Mouse (Mus musculus): Measurements from ENCODE around the gene Anapc2.
"Not testable (repeated sequence)": the region's sequence is repeated elsewhere in the genome, so short reads cannot be mapped to it uniquely, and the experiment has no call there.

Anapc2 gene

DNA sequence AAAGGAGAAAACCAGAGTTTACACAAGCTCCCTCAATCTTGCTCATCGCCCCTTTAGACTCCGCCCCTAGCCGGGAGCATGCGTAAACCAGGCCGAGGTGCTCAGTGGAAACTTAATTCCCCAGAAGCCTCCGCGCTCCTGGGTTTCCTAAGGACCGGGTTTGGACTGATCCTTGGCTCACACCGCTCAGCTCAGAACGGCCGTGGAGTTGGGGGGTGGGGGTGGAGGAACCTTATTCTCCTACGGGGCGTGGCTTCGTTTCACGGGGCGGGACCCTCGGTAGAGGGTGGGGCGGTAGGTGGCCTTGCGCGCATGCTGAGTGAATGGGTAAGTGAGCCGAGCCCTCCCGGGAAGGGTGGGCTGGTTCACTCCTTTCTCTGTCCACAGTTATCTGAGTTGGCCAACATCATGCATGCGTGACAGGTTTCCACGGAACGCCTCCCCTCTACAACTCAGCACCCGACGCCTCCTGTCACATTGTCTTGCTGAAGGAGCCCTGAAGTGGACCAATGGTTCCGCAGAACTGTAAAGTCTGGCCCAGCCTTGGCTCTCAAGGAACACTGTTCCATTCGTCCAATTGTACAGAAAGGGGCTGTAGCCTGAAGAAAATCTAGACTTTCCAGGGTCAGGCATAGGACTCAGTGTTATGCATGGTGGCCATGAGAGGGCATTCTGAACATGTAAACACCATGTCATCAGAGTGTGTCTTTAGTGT, 31.4 kb upstream of the Anapc2 start:
- DNase-seq (ENCODE audit: low spot score), result peak; percentile 68

DNA sequence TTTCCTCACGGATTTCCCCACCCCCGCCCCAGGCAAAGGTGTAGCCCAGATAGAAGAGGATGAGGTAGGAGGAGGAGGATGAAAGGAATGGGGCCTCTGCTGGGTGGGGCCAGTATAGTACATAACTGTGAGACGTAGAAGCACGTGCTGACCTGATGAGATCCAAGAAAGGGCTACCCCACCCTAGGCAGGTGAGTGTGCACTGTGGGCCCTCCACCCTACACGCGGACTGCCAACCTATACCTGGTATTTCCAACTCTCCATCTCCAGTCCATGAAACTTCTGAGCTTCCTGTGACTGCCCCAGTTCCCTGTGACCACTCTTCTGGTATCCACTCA, 30.9 kb upstream of the Anapc2 start:
- no peak for DNase-seq (ENCODE audit: low spot score)

DNA sequence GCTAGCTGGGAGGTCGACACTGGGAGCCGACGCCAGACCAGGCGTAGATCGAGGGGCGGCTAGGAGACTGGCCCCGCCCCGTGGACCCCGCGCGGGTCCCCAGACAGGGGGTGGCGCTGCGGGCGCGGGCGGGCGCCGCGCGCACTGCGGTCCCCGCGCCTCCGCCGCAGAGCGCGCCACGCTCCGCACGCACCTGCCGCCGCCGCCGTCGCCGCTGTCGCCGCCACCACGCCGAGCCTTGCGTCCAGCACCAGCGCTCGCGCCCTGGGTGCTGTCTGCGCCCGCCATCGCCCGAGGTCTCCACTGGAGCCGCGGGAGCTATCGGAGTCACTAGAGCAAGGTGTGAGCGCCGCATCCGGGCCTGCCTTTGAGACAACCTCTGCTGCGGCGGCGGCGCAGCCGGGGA, 30.2 kb upstream of the Anapc2 start, which contains the start of the genes Rnf208 and Cysrt1:
Gene Rnf208, plus strand, starts transcription at position 155 of the 406 bp plus-strand sequence.
Gene Cysrt1, minus strand, starts transcription at position 352 of the 406 bp plus-strand sequence.
- no peak for DNase-seq (ENCODE audit: low spot score)

DNA sequence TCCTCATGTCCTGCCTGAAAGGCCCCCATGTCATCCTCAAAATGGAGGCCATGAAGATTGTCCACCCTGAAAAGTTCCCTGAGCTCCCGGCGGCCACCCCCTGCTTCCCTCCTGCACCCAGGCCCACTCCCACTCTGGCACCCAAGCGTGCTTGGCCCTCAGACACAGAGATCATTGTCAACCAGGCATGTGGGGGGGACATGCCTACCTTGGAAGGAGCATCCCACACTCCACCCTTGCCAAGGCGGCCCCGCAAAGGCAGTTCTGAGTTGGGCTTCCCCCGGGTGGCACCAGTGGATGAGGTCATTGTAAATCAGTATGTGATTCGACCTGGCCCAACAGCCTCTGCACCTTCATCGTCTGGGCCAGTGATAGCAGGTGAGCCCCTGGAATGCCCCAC, 28.9 kb upstream of the Anapc2 start:
- no peak for DNase-seq (ENCODE audit: low spot score)

DNA sequence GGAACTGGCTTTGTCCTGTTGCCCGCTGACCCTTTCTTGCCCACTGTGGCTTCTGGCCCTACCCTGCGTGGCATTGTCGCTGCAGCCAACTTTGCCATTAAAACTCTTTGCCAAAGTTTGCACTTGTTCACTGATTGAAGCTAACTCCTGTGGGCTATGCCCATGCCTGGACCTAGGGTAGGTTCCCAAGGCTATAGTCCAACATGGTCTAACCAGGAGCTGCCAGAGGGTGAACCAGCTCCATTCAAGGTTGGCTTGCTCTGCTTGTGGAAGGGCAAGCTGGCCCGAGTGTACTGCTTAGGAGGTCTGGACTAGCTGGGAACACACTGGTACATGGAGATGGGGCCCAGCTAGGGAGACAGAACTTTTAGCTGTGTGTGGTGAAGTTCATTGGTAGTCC, 28.1 kb upstream of the Anapc2 start:
- no peak for DNase-seq (ENCODE audit: low spot score)

DNA sequence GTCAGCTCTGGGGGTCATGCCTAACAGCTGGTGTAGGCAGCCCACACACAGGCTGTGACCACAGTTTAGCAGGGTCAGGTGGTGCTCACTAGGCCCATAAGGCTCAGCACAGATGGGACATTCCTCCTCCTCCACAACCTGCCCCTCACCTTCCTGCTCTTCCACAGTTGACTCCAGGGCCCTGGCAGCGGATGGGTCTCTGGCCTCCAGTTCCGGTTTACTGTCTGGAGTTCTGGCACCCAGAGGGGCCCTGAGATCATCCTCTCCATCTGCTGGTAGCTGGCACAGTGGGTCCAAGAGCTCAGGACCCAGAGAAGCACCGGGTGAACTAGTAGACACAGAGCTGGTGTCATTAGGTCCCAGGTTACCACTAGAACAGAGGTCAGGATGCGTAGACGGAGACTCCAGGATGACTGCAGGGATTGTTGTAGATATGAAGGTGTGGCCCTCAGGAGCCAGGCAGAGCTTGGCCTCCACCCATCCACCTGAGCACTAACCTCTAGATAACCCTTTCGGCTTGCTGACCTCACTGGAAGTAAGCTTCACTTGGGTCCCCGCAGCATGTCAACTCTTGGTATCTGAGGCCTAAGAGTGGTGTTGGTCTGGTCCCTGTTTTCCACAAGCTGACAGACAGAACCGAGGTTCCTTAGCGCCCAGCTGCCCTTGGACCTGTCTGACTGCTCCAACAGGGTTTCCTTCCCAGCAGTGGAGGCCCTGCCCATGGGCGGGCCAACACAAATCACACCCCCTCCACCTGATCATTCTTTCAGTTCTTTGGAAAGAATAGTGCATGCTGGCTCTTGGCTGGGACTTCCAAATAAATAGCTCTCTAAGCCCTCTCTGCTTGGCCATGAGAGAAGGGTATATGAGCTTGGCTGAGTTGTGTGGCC, 25.9 kb upstream of the Anapc2 start, which contains the start of gene AL732309.1:
Gene AL732309.1, minus strand, starts transcription at position 681 of the 890 bp plus-strand sequence.
- no peak for DNase-seq (ENCODE audit: low spot score)

DNA sequence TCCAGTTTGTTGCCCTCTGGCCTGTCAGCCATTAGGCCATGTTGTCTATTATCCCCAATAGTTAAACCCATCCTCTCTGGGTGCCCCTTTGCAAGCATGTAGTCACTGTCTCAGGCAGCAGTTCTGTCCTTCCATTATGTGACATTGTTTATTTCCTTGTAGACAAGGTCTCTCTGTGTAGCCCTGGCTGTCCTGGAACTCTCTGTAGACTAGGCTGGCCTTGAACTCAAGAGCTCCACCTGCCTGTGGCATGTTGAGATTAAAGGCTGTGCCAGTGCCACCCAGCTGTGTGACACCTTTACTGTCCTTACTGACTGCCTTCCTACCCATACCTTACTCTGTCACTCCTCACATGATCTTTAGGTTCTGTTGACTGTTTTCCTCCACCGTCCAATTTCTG, 19.9 kb upstream of the Anapc2 start:
- DNase-seq (ENCODE audit: low spot score), result no peak

DNA sequence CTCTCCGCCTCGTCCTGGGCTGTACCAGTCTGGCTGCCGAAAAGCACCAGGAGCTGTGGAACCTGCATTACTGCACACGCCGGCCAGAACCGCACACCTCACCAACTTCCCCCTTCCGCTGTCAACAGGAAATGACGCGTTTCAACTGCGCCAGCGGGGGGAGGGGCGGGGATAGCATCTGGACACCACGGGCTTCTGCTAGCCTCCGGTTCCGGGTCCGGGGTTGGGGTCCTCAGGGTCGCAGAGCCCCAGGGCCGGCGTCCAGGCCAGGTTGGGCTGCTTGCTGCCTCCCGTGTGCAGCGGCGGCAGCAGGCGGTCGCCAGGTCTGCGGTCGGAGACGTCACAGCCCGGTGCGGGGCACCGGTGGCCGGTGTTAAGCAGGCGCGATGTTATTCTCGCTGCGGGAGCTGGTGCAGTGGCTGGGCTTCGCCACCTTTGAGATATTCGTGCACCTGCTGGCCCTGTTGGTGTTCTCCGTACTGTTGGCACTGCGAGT, 16.9 kb upstream of the Anapc2 start, which contains the start of gene Tmem203:
Gene Tmem203, plus strand, starts transcription at position 156 of the 496 bp plus-strand sequence.
- DNase-seq (ENCODE audit: low spot score), result peak; percentile 68

DNA sequence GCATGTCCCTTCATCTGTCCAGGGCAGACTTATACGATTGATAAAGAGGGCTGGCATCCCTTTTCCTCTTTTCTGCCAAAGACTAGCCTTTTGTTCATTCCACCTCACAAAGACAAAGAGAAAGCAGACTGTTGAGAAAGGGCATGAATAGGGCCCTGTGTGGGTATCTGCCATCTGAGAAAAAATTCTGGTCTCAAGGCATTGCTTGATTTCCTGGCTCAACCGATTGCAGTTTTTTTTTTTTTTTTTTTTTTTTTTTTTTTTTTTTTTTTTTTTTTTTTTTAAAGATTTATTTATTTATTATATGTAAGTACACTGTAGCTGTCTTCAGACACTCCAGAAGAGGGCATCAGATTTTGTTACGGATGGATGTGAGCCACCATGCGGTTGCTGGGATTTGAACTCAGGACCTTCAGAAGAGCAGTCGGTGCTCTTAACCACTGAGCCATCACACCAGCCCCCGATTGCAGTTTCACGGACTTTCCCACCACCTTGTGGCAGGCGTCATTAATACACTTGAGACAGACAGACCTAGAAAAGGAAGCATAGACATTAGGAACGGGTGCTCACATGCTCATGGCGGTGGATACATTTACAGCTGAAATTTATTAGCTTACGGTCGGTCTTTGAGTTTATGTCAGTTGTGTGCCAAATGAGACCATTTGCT, 15.7 kb upstream of the Anapc2 start:
- DNase-seq (ENCODE audit: low spot score), result not testable (repeated sequence)

DNA sequence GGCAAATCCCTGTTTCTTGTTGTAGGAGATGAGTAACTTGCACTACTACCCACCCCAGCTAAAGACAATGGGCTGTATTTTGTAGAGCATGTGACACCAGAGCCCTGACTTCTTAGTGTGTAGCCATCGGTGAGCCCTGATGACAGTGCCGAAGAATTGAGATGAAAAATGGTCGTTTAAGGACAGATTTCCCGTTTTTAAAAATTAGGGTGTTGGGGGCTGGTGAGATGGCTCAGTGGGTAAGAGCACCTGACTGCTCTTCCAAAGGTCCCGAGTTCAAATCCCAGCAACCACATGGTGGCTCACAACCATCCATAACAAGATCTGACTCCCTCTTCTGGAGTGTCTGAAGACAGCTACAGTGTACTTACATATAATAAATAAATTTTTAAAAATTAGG, 15.0 kb upstream of the Anapc2 start:
- DNase-seq (ENCODE audit: low spot score), result not testable (repeated sequence)

DNA sequence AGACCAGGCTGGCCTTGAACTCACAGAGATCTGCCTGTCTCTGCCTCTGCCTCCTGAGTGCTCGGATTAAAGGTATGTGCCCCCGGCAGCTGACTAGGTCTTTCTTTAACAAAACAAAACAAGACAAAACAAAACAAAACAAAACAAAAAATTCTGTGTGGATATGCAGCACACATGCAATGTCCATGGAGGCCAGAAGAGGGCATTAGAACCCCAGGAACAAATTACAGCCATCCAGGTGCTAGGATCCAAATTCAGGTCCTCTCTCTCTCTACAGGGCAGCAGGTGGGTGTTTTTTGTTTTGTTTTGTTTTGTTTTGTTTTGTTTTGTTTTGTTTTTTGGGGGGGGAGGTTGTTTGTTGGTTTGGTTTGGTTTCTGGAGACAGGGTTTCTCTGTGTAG, 13.4 kb upstream of the Anapc2 start:
- no peak for DNase-seq (ENCODE audit: low spot score)

DNA sequence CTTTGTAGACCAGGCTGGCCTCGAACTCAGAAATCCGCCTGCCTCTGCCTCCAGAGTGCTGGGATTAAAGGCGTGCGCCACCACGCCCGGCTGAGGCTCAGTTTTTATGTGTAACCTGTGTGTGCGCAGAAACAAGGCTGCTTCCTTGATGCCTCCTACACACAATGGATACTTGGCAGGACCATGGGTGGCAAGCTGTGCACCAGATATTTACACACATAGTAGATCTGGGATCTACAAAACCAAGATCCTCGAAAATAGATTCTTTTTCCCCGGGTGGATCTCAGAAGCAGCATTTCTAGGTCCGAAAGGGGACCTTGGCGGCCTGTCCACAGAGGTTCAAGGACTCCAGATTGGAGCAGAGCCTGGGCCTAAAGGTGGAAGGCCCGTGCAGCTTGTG, 10.4 kb upstream of the Anapc2 start:
- no peak for DNase-seq (ENCODE audit: low spot score)

DNA sequence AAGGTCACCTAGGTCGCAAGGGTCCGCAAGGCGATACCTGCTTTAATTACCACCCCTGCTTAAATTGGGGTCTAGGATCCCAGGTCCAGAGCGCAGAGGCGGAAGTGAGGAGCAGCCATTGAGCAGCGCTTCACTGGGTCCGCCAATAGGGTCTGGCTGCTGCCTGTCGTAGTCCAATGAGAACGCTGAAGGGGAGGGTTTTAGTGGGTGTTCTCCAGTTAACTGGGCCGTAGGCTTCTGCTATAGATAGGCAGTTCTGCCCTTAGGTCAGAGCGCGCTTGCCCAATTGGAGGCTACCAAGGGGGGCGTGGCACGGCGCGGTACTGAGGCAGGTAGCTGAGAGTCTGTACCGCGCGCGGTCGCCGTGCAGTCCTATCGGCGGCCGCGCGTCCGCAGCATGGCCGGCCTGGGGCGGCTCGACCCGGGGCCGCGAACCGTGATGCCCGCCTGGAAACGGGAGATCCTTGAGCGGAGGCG, 9.9 kb upstream of the Anapc2 start, which contains the start of gene Tprn:
Gene Tprn, plus strand, starts transcription at position 328 of the 477 bp plus-strand sequence.
- DNase-seq (ENCODE audit: low spot score), result peak; percentile 95

DNA sequence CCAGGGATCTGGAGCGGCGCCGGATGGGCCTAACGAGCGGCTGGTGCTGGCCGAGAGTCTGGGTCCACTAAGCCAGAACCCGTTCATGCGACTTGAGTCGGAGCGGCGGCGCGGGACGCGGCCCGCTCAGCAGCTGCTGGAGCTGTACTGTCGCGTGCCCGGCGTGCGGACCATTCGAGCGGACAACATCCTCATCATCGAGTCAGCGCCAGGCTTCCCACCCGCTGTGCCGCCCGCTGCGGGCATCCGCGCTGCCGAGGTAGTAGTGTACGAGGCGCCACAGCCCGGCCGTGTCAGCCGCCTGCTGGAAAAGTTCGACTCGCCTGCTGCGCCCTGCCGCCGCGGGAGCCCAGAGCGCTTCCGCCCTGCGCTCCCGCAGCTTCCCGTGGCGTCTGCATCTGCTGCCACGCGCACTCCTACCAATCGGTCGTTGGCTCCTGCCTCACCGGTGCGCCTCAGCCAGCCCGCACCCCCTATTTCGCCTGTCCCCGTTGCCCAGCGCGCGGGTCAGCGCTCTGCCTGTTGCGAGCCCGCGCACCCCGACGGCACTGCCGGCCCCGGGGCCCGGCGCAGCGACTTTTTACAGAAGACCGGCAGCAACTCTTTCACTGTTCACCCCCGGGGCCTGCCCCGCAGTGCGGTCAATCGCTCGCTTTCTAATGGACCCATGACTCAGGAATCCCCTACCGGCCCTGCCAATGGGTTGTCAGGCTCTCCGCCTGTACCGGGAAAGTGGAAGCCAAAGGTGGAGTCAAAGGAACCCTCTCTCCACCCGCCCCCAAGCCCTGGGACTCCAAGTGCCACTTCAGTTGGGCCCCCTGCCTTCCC, 9.3 kb upstream of the Anapc2 start:
- no peak for DNase-seq (ENCODE audit: low spot score)

DNA sequence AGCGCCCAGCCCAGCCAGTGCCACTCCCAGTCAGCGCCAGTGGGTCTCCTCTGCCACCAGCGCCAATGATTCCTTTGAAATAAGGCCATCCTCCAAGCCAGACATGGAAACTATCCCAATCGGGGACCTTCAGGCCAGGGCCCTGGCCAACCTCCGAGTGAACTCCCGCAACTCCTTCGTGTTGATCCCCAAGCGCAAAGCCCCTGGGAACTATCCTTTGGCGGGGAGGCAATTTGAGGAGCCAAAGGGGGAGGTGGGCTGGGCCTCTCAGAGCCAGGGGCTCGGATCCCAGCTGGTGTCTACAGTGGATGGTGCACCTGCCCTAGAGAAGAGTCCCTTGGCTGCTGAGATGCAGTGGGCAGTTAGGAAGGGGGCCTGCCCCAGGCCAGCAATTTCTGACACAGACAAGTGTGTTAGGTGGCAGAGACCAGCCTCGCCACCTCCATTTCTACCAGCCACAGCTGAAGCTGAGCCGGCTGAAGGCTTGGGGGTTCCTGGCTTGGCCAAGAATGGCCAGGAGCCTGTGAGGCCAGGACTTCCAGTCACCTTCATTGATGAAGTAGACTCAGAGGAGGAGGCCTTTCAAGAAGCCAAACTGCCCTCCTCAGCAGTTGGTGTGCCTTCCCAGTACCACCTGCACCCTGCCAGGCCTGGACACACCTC, 8.5 kb upstream of the Anapc2 start:
- no peak for DNase-seq (ENCODE audit: low spot score)

DNA sequence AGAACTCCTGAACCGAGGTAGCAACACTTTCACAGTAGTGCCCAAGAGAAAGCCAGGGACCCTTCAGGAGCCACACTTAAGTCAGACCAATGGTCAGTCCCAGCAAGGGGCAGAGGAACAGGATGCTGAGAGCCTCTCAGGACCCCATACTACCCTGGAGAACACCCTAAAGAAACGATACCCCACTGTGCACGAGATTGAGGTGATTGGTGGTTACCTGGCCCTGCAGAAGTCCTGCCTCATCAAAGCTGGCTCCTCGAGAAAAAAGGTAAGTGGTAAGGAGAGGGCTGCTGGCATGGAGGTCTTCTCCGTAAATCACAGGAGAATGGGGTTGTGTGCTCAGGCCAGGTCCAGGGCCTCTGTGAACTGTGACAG, 8.0 kb upstream of the Anapc2 start:
- no peak for DNase-seq (ENCODE audit: low spot score)

DNA sequence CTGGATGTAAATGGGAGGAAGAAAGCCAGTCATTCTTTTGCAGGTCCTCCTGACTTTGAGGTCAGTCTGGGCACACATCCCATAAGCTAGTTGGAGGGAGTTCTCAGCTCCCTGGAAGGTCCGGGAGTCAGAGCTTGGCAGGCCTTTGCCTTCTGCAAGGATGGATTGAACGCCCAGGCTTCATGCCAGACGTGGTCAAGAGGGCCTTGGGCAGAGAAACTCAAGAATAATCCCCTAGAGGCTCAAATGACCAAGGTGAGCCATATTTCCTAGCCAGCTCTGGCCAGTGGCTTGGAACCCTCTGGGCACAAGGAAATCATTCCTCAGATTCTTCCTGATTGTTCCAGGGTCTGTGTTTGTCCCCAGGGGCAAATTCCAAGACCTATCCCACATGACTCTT, 7.4 kb upstream of the Anapc2 start:
- DNase-seq (ENCODE audit: low spot score), result no peak

DNA sequence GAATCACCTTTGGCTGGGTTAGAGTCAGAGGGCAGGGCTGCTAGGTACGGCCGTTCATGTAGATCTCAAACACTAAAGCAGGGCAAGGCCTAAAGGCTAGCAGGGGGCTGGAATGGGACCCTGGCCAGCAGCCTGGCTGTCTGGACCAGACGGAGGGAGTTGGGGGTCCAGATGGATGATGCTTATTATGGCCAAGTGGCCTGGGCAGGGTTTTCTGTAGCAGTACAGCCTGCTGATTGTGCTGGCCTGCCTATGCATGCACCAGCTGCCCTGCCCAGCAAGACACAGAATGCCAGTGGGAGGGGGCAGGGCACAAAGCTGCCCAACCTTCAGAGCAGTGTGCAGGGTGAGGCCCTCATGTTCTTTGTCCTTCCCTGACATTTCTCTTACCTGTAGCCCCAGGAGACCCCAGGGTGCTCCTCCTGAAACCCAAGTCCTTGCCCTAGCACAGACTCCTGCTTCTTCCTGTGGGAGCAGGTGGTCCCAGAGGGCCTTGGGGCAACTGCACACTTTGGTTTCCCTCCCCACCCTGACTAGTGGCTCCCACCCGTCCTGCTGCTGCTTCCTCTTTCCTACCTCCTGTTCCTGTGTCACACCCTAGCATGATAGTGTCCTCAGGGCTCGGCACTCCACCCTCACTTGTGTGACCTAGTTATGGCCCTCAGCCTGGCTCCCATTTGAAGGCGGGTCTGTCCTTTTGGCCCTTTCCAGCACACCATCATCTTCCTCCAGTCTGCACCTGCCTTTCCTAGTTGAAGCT, 6.2 kb upstream of the Anapc2 start:
- no peak for DNase-seq (ENCODE audit: low spot score)

DNA sequence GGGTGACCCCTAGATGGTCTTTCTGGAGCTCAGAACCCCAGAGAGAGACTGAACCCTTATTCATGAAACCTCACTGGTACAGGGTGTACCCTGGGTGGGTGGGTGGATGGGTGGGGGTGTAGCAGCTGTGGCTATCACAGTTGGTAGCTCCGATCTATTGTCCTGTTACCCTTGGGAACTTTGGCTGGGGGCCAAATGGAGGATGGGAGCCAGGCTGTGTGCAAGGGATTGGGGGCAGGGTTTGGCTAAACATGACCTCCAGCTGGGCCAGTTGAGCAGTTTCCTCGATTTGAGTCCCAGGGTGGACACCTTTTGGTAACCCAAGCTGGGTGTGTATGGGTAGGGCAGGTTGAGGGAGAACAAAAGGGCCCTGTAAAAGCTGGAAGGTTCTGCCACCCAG, 5.6 kb upstream of the Anapc2 start:
- DNase-seq (ENCODE audit: low spot score), result no peak

DNA sequence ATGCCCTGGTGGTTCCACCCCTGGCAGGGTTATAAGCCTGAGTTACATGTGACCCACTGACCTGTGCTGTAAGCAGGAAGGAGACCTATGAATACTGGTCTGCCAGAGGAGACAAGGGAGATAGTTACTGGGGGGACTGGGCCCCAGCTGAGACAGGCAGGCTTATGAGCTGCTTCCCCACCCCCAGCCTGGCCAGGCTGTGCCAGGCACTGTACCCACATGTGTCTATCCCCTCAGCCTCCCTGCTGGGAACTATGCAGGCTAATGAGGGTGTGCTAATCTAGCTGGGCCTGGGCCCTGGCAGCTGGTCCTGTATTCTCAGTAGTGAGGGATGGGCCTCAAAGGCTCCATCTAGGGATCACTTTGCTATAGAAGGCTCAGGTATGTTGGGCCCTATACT, 5.0 kb upstream of the Anapc2 start:
- no peak for DNase-seq (ENCODE audit: low spot score)
